Mouse (Mus musculus) midbrain, embryonic 12.5 days (tissue): ENCODE results near the gene Vtcn1. TPM values are rescaled to one million over a fixed set of nuclear protein-coding genes. Genes with fewer than 3 reads are reported as not detected.
A peak's percentile ranks its signal among the peaks of the same experiment; 100 is the strongest.

Experiments
- ATAC-seq: fragments of 200-750 bp; cut with Nextera tagmentation; 2 replicates; pipeline ENCODE4 v1.8.0; 2017; ENCODE audit warnings: low read depth, moderate TSS enrichment, moderate library complexity; ENCODE audit not compliant: low FRiP score
- H3K27ac ChIP-seq: fragments of 300-500 bp; sonication (generic); replicated peaks from 2 replicates; pipeline ENCODE4 v1.5.1; 2016; ENCODE audit warnings: mild to moderate bottlenecking
- H3K27me3 ChIP-seq: fragments of 300-500 bp; sonication (generic); 2 replicates; pipeline ENCODE4 v1.6.1; 2016; ENCODE audit warnings: mild to moderate bottlenecking
- H3K36me3 ChIP-seq: fragments of 300-500 bp; sonication (generic); 2 replicates; pipeline ENCODE4 v1.6.1; 2016
- H3K4me1 ChIP-seq: fragments of 300-500 bp; sonication (generic); 2 replicates; pipeline ENCODE4 v1.6.1; 2016
- H3K4me2 ChIP-seq: fragments of 300-500 bp; sonication (generic); replicated peaks from 2 replicates; pipeline ENCODE4 v1.6.1; 2016; ENCODE audit warnings: mild to moderate bottlenecking, moderate library complexity
- H3K4me3 ChIP-seq: fragments of 300-500 bp; sonication (generic); 2 replicates; pipeline ENCODE4 v1.5.1; 2016; ENCODE audit warnings: mild to moderate bottlenecking
- H3K9ac ChIP-seq: fragments of 300-500 bp; sonication (generic); replicated peaks from 2 replicates; pipeline ENCODE4 v1.6.1; 2016; ENCODE audit warnings: mild to moderate bottlenecking, moderate library complexity
- H3K9me3 ChIP-seq: fragments of 300-500 bp; sonication (generic); 2 replicates; pipeline ENCODE4 v1.6.1; 2016; ENCODE audit warnings: mild to moderate bottlenecking
- WGBS: fragments of 180-500 bp; shearing (Covaris S2); methylation state at CpG from one replicate; pipeline ENCODE4 v1.1.7; 2016; 5-methylcytosine and 5-hydroxymethylcytosine counted together
- polyA plus RNA-seq: library from polyadenylated mRNA; unstranded; fragments of >200 nt; fragmentation: Nextera tagmentation; extraction: Ambion mirVana; gene quantifications from 2 replicates; pipeline ENCODE4 v1.2.1, GENCODE M21; 2016

Vtcn1 gene
- polyA plus RNA-seq, 1 experiment from 2014 or later: 0.17 TPM

DNA sequence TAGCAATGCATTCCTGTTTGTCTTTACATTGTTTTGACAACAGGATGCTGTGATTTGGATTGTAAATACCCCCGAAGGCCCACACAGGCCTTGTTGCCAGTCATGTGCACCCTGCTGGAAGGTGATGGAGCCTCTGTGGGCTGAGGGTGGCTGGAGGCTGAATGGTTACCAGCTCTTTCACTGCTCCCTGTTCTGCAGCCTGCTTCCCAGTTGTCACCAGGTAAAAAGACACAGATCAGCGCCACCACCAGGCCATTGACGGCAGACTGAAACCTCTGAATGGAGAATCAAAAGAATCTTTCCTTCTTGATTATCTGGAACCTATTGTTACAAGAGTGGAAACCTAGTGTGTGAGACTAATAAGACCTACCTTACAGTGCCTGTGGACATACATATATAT is 81.7 kb downstream of the Vtcn1 start:
- Histone ChIP-seq H3K27ac (no peak overlapping the region), H3K4me3 (no peak overlapping the region), H3K9me3 (no peaks in the 10 kb centered on the region), H3K4me2 (no peak overlapping the region), H3K4me1 (no peaks in the 10 kb centered on the region), H3K9ac (no peak overlapping the region), H3K36me3 (no peaks in the 10 kb centered on the region), H3K27me3 (no peaks in the 10 kb centered on the region; the same call in 1 of the 2 replicates)
- ATAC-seq: no peak
- 32% methylated on average over 3 of the region's 3 CpGs for WGBS

DNA sequence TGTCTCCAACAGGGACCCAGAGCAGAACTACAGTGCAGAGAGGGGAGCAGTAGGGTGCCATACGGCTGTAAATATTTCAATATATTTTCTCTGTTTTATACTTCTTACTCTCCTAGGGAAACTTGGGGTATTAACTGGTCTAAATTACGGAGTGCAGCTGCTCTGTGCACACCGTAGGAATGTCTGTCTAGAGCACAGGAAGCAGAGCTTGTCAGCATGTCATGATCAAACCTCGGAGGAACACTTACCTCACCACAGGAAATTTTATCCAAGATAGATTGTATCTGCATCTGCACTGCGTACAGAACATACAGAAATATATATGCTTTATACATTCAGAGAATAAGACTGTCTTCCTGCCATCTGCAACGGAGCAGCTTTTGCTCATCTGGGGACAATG is 83.3 kb downstream of the Vtcn1 start:
- Histone ChIP-seq H3K9ac (no peak overlapping the region), H3K27ac (no peak overlapping the region), H3K36me3 (no peaks in the 10 kb centered on the region), H3K27me3 (no peaks in the 10 kb centered on the region; the same call in 1 of the 2 replicates), H3K4me3 (no peak overlapping the region), H3K9me3 (no peaks in the 10 kb centered on the region), H3K4me1 (no peaks in the 10 kb centered on the region), H3K4me2 (no peak overlapping the region)
- no peak for ATAC-seq
- WGBS: 81% methylated on average over 6 of the region's 6 CpGs

DNA sequence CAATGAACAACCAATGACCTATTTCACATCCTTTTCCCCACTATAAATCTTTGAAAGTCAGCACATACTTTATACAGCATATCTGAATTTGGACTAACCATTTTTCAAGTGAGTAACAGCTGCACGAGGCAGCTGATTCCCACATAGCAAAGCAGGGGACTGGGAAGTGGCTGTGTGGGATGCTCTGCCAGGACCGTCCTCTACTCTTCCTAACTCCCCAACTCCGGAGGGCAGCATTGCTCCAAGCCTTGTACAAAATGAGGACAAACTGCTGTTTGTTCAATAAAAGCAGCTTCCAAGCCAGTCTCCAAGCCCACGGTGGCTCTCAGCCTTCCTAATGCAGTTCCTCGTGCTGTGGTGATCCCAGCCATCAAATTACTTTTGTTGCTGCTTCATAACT is 85.4 kb downstream of the Vtcn1 start:
- 68% methylated on average over 5 of the region's 5 CpGs for WGBS
- Histone ChIP-seq H3K4me3 (no peak overlapping the region), H3K27ac (no peak overlapping the region), H3K4me2 (no peak overlapping the region), H3K9me3 (no peaks in the 10 kb centered on the region), H3K27me3 (no peaks in the 10 kb centered on the region; the same call in 1 of the 2 replicates), H3K9ac (no peak overlapping the region), H3K36me3 (no peaks in the 10 kb centered on the region), H3K4me1 (no peaks in the 10 kb centered on the region)
- ATAC-seq: no peak

DNA sequence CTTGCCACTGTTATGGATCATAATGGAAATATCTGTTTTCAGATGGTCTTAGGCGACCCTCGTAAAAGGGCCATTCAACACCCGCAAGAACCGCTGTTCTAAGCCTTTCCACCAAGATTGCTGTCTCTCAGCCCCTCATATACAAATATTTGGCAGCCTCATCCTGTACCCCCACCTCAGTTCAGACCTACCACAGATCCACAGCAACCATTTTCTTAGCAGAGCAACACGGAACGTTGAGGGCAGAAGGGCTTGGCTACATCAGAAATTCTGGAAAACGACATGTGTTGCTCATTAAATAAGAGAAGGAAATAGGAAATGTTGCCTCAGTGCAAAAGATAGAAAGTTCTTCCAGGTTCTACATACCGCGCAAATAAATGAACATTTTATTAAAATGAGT is 85.8 kb downstream of the Vtcn1 start:
- Histone ChIP-seq H3K36me3 (no peaks in the 10 kb centered on the region), H3K9me3 (no peaks in the 10 kb centered on the region)
- 84% methylated on average over 9 of the region's 9 CpGs for WGBS

DNA sequence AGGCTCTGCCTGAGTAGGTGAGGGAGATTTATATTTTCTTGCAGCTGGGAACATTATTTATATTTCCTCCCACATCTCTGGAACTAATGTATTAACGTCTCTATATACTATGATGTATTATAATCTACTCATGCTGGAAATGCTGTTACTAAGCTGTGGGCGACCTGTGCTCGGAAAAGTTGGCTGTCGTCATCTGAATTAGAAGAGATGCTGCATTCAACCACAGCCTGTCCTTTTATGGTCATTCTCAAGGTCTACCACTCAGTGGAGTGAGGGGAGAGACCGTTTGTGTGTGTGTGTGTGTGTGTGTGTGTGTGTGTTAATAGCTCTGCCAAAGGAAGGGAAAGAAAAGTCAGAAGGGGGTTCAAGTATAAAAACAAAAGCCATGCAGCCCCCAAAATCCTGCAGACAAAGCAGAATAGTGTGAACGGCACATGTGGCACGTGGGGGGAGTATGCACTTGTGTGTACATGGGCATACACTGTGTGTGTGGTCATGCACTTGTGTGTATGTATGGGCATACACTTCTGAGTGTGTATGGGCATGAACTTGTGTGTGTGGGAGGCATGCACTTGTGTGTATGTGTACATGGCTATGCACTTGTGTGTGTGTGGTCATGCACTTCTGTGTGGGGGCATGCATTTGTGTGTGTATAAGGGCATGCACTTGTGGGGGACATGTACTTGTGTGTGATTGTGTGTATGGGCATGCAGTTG is 86.4 kb downstream of the Vtcn1 start:
- H3K9me3 ChIP-seq: no peaks in the 10 kb centered on the region
- no peak for ATAC-seq
- H3K27me3 ChIP-seq: no peaks in the 10 kb centered on the region; the same call in 1 of the 2 replicates
- 78% methylated on average over 7 of the region's 7 CpGs for WGBS
- no peak overlapping the region for H3K4me2 ChIP-seq
- H3K27ac ChIP-seq: no peak overlapping the region
- H3K4me3 ChIP-seq: no peak overlapping the region
- H3K4me1 ChIP-seq: no peaks in the 10 kb centered on the region
- H3K36me3 ChIP-seq: no peaks in the 10 kb centered on the region
- no peak overlapping the region for H3K9ac ChIP-seq

More for the DNA sequence above, 85.8 kb downstream of the Vtcn1 start:
- no peaks in the 10 kb centered on the region for H3K4me1 ChIP-seq
- no peak overlapping the region for H3K4me2 ChIP-seq
- H3K27ac ChIP-seq: no peak overlapping the region
- no peak overlapping the region for H3K9ac ChIP-seq
- ATAC-seq: no peak
- no peaks in the 10 kb centered on the region; the same call in 1 of the 2 replicates for H3K27me3 ChIP-seq
- H3K4me3 ChIP-seq: no peak overlapping the region

DNA sequence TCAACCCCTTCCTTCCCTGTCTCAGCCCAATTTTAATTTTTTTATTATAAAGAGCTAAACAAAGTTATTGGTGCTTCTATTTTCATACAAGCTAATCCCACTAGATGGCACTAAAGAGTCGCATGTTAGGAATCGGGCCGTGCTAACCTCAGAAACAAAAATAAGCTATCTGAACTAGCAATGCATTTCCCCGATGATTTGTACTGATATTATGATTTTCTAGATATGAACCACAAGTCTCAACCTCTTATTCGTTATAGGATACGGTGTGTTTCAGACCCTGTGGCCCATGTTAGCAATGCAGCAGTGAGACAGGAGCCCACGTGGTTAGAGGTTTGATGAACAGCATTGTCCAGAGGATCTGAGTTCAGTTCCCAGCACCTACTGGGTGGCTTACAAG is 91.6 kb downstream of the Vtcn1 start:
- Histone ChIP-seq H3K36me3 (no peaks in the 10 kb centered on the region), H3K4me2 (no peak overlapping the region), H3K4me3 (no peak overlapping the region), H3K9ac (no peak overlapping the region), H3K27me3 (no peaks in the 10 kb centered on the region), H3K9me3 (no peaks in the 10 kb centered on the region), H3K4me1 (peaks cover 4% of the 10 kb centered on the region; the same call in 1 of the 2 replicates), H3K27ac (no peak overlapping the region)
- WGBS: 23% methylated on average over 7 of the region's 7 CpGs
- ATAC-seq: no peak

DNA sequence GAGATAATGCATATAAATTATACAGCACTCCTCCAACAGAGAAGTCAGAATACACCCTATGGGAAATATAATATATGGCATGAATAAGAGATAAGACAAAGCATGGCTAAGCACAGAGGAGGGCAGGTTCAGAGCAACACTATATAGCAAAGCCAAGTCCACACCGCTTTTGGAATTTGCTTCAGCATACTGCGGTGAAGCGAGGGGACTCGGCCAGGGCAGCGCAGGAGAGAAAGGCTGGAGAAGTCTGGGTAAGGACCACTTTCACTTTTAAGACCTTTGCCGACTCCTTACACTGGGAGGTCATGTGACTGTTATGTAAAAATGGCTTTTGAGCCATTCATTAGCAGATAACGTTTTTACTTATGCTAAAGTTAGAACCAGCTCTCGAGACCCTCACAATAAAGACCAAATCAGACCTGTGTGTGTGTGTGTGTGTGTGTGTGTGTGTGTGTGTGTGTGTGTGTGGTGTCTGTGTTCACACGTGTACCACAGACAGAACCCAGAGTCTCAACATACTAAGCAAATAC is 95.4 kb downstream of the Vtcn1 start:
- WGBS: 82% methylated on average over 9 of the region's 9 CpGs
- no peak overlapping the region for H3K9ac ChIP-seq
- H3K4me3 ChIP-seq: no peak overlapping the region
- peaks cover 24% of the 10 kb centered on the region for H3K4me1 ChIP-seq
- H3K27ac ChIP-seq: no peak overlapping the region
- no peak for ATAC-seq
- no peaks in the 10 kb centered on the region for H3K27me3 ChIP-seq
- H3K36me3 ChIP-seq: no peaks in the 10 kb centered on the region
- no peak overlapping the region for H3K4me2 ChIP-seq
- no peaks in the 10 kb centered on the region for H3K9me3 ChIP-seq

DNA sequence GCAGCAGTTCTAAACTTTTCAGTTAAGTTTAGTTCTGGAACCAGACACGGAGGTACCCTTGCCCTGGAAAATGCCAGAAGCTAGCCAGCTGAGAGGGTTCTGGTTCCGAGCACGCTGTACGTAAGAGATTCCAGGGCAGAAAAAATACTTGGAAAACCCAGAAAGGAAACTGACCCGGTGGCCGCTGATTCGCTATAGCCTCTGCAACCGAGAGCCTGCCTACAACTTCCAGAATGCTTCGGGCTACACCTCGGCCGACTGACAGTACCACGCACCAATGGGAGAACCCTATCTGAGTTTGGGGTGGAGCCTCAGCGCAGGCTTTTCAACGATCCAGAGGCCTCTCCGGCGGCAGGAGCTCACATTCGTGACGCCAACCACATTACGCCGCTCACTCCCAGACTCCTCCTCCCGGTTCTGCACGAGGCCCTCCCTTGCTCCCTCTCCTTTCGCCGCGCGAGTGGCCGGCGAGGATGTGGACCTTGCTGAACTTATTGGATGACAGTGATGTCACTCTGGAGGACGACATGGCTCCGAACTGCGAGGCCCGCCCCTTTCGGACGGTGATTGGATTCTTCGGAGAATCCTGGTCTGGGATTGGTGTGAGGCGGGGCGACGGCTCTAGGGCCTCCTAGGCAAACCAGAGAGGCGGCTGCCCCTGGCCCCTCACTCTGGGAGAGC is 96.7 kb downstream of the Vtcn1 start, which contains the start of gene Trim45:
Trim45 (plus strand) TSS at position 378 of the 681 bp plus-strand sequence.
- Histone ChIP-seq H3K4me2 (peak within 1 kb of the TSS; percentile 62), H3K9me3 (no peaks in the 10 kb centered on the region), H3K36me3 (no peaks in the 10 kb centered on the region; the same call in 1 of the 2 replicates), H3K4me3 (peak within 1 kb of the TSS; percentile 52), H3K27ac (peak within 1 kb of the TSS; percentile 67), H3K9ac (peak within 1 kb of the TSS; percentile 65), H3K27me3 (no peaks in the 10 kb centered on the region), H3K4me1 (peaks cover 34% of the 10 kb centered on the region)
- WGBS: under 1% methylated on average over 39 of the region's 39 CpGs
- peak; percentile 98 for ATAC-seq

DNA sequence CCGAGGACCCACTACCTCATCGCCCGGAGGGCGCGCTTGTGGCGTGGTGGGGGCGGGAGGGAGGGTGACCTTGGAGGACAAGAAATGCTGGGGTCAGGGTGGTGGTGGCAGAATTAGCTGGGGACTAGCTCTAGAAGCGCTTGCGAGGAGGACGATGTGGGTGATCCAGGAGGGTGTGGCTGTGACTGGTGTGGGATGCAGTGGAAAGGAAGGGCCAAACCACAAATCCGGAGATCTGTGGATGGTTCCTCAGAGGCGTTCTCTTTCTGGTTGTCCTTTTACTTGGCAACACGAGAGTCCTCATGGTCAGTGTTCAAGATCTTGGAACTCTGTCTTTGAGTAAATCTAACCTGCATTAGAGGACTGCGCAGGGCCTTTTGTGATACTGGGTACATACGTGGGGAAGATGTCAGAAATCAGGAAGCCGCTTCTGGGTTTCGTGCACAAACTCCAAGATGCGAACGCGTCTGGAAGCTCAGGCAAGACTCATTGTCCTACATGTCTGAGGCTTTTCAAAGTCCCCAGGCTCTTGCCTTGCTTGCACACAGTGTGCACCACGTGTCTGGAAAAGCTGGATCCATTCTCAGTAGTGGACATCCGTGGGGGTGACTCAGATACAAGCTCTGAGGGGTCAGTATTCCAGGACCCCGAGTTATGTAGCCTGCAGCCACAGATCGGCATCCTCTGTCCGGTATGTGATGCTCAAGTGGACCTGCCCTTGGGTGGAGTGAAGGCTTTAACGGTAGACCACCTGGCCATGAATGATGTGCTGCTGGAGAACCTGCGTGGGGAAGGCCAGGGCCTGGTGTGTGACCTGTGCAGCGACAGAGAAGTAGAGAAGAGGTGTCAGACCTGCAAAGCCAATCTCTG is 97.5 kb downstream of the Vtcn1 start:
- peak overlapping the region; percentile 52 for H3K4me3 ChIP-seq
- H3K27me3 ChIP-seq: no peaks in the 10 kb centered on the region

DNA sequence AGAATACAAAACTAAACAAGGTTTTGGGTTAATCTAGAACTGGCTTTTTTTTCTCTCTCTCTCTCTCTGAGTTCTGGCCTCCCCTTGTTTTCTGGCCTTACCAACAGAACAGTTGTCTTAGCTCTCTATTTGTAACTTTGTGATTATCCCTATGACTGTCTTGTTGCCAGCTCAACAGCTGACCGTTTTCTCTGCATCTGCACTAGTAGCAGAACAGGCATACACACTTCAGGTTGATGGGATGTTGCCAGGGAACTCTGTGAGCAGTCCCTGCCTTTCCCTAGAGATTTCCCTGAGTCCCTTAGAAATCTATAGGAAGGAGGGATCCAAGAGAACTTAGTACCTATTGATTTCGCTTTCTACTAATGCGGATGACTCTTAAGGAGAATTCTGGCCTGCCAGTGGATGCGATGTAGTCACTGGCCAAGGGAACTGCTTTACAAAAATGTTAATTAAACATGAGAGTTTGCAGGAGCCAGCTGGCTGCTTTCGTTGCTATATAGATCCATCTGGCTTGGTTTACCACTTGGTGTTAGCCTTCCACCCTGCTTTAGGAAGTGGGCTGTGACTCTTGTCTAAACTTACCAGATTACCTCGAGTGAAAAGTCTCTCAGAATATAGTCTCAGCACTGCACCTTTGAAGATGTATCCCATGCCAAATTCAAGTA is 98.9 kb downstream of the Vtcn1 start:
- no peak overlapping the region for H3K27ac ChIP-seq
- H3K36me3 ChIP-seq: peaks cover 11% of the 10 kb centered on the region
- no peaks in the 10 kb centered on the region for H3K27me3 ChIP-seq
- H3K4me1 ChIP-seq: peaks cover 37% of the 10 kb centered on the region
- H3K4me3 ChIP-seq: no peak overlapping the region
- H3K4me2 ChIP-seq: no peak overlapping the region
- ATAC-seq: no peak
- H3K9ac ChIP-seq: no peak overlapping the region
- H3K9me3 ChIP-seq: no peaks in the 10 kb centered on the region
- 86% methylated on average over 6 of the region's 6 CpGs for WGBS

More for the DNA sequence above, 97.5 kb downstream of the Vtcn1 start:
- WGBS: 36% methylated on average over 28 of the region's 28 CpGs
- H3K9ac ChIP-seq: peak overlapping the region; percentile 65
- H3K36me3 ChIP-seq: peaks cover 2% of the 10 kb centered on the region; the same call in 1 of the 2 replicates
- H3K4me2 ChIP-seq: peak overlapping the region; percentile 62
- H3K9me3 ChIP-seq: no peaks in the 10 kb centered on the region
- H3K27ac ChIP-seq: peak overlapping the region; percentile 67; the same call in 1 of the 2 replicates
- peaks cover 37% of the 10 kb centered on the region for H3K4me1 ChIP-seq
- peak; percentile 67 for ATAC-seq

DNA sequence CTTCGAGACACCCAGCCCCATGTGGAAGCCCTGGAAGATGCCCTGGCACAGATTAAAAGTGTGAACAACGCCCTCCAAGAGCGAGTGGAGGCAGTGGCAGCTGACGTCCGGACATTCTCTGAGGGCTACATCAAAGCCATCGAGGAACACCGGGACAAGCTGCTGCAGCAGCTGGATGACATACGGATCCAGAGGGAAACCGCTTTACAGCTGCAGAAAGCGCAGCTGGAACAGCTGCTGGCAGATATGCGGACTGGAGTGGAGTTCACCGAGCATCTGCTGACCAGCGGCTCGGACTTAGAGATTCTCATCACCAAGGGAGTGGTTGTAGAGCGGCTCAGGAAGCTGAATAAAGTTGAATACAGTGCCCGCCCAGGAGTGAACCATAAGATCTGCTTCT is 99.9 kb downstream of the Vtcn1 start:
- ATAC-seq: no peak
- no peaks in the 10 kb centered on the region for H3K9me3 ChIP-seq
- no peak overlapping the region for H3K27ac ChIP-seq
- 87% methylated on average over 16 of the region's 16 CpGs for WGBS
- H3K4me1 ChIP-seq: peaks cover 37% of the 10 kb centered on the region
- H3K9ac ChIP-seq: no peak overlapping the region
- no peaks in the 10 kb centered on the region for H3K27me3 ChIP-seq
- no peak overlapping the region for H3K4me2 ChIP-seq
- peaks cover 18% of the 10 kb centered on the region for H3K36me3 ChIP-seq
- no peak overlapping the region for H3K4me3 ChIP-seq
